Mouse (Mus musculus): ENCODE data around the gene Ngfr. TPM values are rescaled to one million over a fixed set of nuclear protein-coding genes. Genes with fewer than 3 reads are reported as not detected.
"Not testable (repeated sequence)": the region's sequence is repeated elsewhere in the genome, so short reads cannot be mapped to it uniquely, and the experiment has no call there.

The Ngfr gene
- 1 to 10 TPM; 2.1 to 3.5 TPM for total RNA-seq (2021)
- long read RNA-seq, experiment 1, partial matches to known transcripts = 0 of 5 reads
- long read RNA-seq, experiment 1, other reads (novel, unspliced or antisense) = 1 of 5 reads
- long read RNA-seq, experiment 2, partial matches to known transcripts = 0 of 2 reads
- long read RNA-seq, experiment 2, other reads (novel, unspliced or antisense) = 0 of 2 reads

DNA sequence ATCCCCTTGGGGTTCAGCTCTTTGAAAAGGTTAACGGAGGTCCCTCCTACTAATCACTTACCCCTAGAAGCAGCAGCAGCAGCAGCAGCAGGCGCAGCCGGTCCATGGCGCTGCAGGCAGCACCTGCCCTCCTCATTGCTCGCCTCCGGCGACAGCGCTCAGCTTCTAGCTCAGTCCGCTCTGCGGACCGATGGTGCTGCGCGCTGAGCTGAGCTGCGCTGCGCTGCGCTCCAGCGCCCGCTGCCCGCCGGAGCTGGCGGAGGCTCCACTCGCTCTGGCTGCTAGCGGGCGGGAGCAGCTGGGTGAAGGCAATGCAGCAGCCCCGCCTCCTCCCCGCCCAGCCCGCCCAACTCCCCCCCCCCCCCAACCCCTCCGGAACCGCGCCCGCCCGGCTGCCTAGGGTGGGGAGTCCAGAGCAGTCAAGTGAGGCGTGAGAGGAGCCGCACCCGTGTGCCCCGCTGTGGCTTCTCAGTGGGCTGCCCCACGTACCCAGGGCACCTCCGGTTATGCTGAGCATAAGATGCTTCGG, at the start of gene Ngfr:
Gene Ngfr, minus strand, starts transcription at position 313 of the 529 bp plus-strand sequence.
- DNase-seq (ENCODE audit: low spot score in 2 of 2) = peak in 1 of 2 experiments; percentile 22

GRCm38 (mm10) chr11:95635030-95635429, 47.5 kb upstream of the Ngfr start:
- no peak for DNase-seq (ENCODE audit: low spot score in 2 of 2)

DNA sequence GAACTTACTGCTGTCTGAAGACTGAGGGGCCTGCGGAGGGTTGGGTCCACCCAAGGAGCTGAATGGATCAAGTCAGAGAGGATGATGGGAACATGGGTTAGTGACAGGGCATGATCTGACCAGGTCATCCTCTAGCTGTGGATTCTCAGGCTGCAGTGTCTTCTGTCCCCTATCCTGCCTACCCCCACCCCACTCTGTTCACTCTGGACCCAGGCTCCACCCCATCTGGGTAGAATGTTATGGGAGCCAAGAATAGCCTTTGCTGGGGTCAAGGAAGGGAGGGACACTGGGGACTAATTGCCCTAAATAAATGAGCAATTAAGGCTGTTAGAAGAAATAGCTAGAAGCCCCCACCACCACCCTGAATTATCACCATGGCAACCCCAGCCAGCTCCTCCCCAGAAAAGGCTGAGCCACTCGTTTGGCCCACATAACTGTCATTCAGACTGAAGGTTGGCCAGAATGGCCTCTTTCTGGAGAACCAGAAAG, 46.0 kb upstream of the Ngfr start:
- no peak for DNase-seq (ENCODE audit: low spot score in 2 of 2)

DNA sequence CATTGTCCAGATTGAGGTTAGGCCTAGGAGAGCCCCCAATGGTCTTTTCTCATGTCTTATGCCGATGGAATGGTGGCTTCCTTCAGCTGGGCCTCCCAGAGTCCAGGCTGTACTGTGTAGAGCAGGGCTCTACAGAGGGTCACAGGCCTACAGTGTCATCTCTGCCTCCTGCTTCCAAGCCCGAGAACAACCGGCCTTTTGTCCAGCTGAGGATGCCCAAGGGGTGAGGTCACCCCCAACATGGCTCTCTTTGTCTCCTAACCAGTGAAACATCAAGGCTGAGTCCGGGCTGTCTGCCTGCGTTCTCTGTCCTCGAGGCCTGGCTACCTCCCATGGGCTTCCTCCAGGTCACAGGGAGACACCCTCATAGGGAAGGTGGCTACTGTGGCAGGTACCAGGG, 44.9 kb upstream of the Ngfr start:
- no peak for DNase-seq (ENCODE audit: low spot score in 2 of 2)

- DNase-seq (ENCODE audit: low spot score in 2 of 2) = no peak
These were observed 43.8 kb upstream of the Ngfr start for GRCm38 (mm10) chr11:95631301-95631700.

DNA sequence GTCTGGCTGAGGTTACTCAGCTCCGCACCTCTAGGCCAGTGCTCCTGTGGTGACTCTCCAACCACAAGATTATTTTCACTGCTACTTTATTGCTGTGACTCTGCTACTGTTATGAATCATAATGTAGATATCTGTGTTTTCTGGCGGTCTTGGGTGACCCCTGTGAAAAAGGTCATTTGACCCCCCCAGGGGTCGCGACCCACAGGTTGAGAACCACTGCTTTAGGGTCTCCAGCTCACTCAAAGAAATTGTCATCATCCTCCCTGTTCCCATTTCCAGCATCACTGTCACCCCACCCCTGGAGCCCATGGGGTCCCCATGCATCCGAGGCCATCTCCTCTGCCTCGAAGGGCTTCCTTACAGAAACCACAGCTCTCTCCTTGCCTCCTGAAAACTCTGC, 43.0 kb upstream of the Ngfr start:
- no peak for DNase-seq (ENCODE audit: low spot score in 2 of 2)

DNA sequence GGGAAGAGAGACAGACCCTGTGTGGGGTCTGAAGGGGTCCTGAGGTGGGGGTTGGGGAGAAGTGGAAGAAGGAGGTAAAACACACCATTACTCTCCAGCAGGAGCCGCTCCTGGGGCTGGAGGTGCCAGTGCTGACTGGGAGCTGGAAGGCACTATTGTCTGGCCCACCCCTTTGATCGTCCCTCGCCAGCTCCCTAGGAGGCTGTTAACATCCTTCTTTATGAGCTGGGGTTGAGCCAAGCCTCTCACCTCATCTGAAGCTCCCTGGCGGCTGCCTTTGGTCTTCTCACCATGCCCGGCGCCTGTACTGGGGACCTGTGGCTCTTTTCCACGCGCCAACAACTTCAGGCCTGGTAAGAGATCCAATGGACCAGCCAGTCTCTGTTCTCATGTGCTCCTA, 34.9 kb upstream of the Ngfr start:
- DNase-seq (ENCODE audit: low spot score in 2 of 2) = no peak

DNA sequence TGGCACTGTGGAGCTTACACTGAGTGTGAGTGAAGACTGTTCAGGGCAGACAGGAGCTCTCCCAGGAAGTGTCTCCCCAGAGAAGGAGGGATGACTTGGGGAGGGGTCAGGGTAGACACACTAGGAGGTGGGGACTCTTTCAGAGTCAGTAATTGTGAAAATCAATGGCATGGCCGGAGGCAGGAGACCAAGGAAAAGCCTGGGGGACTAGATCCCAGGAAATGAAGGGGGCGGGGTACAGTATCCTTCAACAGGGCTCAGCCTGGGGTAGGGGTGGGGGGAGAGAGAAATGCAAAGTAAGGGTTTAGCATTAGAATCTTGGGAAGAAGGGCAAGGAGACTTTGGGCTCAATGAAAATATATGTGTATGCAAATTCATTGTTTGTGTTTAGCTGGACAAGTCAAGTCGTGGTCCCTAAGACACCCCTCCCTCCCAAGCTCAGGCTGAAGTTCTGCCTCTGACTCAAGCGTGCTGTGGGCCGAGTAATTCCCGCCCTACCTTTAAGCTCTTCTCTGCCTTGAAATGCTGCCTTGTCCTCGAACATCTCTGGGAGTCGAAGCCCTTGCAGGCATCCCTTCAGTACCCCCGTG, 34.1 kb upstream of the Ngfr start:
- no peak for DNase-seq (ENCODE audit: low spot score in 2 of 2)

GRCm38 (mm10) chr11:95621010-95621409, 33.5 kb upstream of the Ngfr start:
- no peak for DNase-seq (ENCODE audit: low spot score in 2 of 2)

DNA sequence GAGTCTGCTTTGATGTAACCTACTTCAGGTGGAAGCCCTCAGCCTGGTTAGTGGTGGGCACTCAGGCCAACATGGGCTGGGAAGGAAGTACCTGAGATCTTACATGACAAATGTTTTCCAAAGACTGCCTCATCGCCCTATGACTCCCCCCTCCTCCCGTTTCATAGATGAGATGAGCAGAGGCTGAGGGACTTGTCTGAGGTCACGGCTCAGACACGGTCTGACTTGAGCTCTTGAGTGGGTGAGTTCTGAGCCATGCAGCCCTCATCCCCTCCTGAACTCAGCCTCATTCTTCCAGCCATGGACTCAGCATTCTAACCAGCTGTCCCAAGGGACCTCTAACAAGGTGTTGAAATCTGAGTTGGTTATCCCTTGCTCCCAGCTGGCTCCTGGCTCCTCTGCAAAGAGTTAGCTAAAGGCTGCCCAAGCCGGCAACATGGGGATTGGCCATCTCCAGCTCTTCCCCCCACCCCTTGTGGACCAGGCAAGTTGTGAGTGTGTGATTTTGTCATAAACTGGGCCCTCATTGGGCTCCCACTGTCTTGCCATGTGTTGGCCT, 32.4 kb upstream of the Ngfr start:
- DNase-seq (ENCODE audit: low spot score in 2 of 2) = no peak

GRCm38 (mm10) chr11:95619081-95619480, 31.5 kb upstream of the Ngfr start:
- no peak for DNase-seq (ENCODE audit: low spot score in 2 of 2)

DNA sequence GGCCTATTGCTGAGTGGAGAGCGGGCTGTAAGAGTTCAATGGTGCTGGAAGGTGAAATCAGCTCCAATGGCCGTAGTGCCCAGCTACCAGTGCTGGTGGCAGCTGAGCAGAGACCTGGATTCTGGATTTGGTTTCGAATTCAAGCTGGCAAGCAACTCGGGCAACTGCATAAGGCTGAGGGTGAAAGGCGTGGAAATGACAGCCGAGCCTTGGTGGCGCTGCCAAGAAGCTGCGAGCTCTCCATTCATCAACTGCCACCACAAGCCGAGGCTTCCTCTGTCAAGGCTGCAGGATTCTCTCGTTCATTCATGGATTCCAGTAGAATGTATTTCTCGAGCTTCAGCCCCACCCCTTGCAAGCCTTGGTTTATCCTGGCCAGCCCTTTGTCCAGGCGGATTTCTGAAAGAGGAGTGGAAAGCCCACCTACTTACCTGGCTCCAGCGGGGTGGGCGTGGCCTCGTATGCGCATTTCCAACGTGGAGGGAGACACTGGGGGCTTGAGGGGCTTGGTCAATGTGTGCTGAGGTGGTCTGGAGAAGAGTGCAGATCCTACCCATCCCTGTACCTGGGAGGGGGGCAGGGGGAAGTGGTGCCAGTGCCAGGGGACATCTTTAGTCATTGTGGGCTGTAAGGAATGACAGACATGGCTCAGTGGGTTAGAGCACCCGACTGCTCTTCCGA, 30.4 kb upstream of the Ngfr start:
- DNase-seq (ENCODE audit: low spot score in 2 of 2) = peak in 1 of 2 experiments; percentile 29

DNA sequence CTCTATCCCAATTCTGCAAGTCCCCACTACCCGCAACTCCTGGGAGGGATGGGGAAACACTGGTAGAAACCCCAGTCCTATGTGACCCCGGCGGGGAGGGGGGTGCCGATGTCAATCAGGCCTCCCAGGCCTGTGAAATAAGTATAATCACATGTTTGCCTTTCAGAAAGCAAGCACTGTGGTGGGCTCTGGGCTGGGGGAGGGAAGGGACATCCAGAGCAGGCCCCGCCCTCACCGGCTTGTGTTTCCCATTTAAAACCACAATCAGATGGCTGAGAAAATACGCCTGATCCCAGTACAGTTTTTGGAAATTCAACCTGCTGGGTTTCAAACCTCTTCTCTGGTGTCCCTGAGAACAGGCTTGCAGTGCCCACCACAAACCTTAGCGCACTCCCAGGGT, 27.2 kb upstream of the Ngfr start:
- DNase-seq (ENCODE audit: low spot score in 2 of 2) = no peak

DNA sequence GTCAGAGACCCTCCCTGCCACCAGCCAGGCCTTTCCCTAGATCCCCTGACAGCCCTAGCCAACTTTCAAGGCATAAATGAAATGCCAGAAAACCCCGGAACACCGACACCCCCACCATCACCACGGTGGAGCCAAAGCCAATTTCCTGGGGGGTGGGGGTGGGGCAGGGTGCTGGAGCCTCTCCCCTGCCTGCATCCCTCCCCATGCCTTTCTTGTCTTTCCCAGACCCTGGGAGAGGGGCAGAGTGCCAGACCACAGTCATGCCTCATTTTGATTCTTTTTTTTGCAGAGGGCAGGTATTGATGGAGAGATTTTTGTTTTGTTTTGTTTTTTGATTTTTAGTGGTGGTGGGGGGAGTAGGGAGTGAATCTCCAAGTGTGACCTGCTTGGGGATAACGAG, 23.7 kb upstream of the Ngfr start:
- no peak for DNase-seq (ENCODE audit: low spot score in 2 of 2)

GRCm38 (mm10) chr11:95610391-95610902, 22.9 kb upstream of the Ngfr start:
- DNase-seq (ENCODE audit: low spot score in 2 of 2) = no peak

- DNase-seq (ENCODE audit: low spot score in 2 of 2) = no peak
These were observed 22.4 kb upstream of the Ngfr start for GRCm38 (mm10) chr11:95609924-95610323.

DNA sequence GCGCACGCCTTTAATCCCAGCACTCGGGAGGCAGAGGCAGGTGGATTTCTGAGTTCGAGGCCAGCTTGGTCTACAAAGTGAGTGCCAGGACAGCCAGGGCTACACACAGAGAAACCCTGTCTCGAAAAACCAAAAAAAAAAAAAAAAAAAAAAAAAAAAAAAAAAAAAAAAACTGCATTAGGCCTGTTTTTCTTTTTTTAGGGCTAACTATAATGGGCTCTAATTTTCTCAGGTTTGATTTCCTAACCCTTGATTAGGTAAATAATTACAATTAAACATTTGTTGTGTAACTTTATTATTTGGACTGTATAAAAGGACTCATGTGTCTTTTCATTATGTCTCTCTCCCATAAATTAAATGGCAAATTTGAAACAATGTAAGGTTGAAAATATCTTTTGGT, 19.8 kb upstream of the Ngfr start:
- DNase-seq (ENCODE audit: low spot score in 2 of 2) = not testable (repeated sequence)

DNA sequence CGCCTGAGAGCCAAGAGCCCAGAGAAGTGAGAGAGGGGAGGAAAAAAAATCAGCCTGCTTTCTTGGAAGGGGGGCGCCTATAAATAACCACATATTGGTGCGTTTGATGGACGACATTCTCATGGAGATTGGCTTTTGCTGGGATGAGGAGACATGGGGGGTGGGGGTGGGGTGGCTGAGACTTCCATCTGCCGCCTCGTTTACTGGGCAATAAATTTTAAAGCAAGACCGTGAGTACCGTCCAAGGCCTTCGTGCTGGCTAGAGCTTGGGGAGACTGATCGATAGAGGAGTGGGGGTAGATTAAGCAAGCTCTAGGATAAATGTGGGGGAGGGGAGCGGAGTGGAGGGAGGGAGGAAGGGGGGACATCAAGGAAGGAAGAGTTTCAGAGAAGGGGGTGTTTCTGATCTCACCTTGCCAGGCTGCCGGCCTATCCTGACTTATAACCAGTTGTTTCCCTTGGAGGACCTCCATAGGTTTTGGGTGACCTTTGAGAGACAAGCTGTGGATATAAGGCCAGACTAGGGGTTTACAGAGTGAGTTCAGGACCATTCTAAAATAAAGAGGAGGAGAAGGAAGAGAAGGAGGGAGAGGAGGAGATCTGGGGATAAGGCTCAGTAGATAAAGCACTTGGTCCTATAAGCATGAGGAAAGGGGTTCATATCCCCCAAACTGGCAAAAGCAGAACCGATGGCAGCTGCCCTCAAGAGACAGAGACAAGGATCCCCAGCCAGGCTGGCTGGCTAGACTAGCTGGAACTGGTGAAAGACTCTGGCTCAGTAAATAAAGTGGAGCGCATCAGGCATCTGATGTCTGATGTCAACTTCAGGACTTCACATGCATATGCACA, 10.9 kb upstream of the Ngfr start:
- DNase-seq (ENCODE audit: low spot score in 2 of 2) = no peak

- no peak for DNase-seq (ENCODE audit: low spot score in 2 of 2)
These were observed 10.2 kb upstream of the Ngfr start for GRCm38 (mm10) chr11:95597741-95598140.

- no peak for DNase-seq (ENCODE audit: low spot score in 2 of 2)
These were observed 9.2 kb upstream of the Ngfr start for GRCm38 (mm10) chr11:95596704-95597103.

GRCm38 (mm10) chr11:95596150-95596515, 8.6 kb upstream of the Ngfr start:
- DNase-seq (ENCODE audit: low spot score in 2 of 2) = no peak

Measured in adrenal gland, adult 18-20 months (tissue).